Mouse (Mus musculus) ES-Bruce4 (cell line): ENCODE results near the gene Best1.

Experiments
- CTCF ChIP-seq: IDR thresholded peaks from one replicate; pipeline ENCODE4 v1.8.1; 2011; ENCODE audit warnings: low read depth, low read length
- EP300 ChIP-seq: IDR thresholded peaks from 2 replicates; pipeline ENCODE4 v1.6.1; 2011; ENCODE audit warnings: low read depth, low read length; ENCODE audit not compliant: insufficient read depth
- POLR2A ChIP-seq: IDR thresholded peaks from one replicate; pipeline ENCODE4 v1.8.1; 2011; ENCODE audit warnings: low read length; ENCODE audit not compliant: insufficient read depth

DNA sequence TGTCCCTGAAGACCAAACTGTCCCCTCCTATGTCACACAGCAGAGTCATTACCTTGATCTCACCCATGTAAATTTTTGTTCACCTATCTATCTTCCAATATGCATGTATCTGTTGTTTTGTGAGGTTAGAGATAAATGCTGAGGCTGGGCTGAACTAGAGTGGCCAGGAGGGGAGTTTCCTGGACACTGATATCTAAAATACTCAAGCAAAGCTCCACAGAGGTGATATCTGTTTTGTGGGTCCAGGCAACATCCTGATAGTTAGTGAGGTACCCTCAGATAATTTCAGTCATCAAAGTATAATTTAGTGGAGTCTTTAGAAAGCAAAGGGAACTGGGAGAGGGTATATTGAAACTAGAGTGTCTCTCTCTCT is 11.6 kb downstream of the Best1 start:
- no peak for TF ChIP-seq CTCF
- TF ChIP-seq POLR2A: no peak
- no peak for TF ChIP-seq EP300
